Mouse (Mus musculus): Measurements from ENCODE around the gene Tnpo3.

GRCm38 (mm10) chr6:29600188-29600587, 9.5 kb downstream of the Tnpo3 start:
- TF ChIP-seq CTCF (IDR thresholded peaks at IDR 0.05; ENCODE audit: low read depth, low read length) = no peak
- TF ChIP-seq POLR2A (IDR thresholded peaks at IDR 0.05; ENCODE audit: extremely low read depth, insufficient read depth, low read length) = no peak

All from liver, adult 2 months (tissue).